Mouse (Mus musculus): ENCODE data around the gene Nkap.
"Not testable (repeated sequence)": the region's sequence is repeated elsewhere in the genome, so short reads cannot be mapped to it uniquely, and the experiment has no call there.

Gene Nkap

GRCm38 (mm10) chrX:37126671-37127358, at the start of gene Nkap:
Gene Nkap, plus strand, starts transcription at chrX:37126795.
- DNase-seq = peak; percentile 79 to 84

GRCm38 (mm10) chrX:37080345-37080744, 46.2 kb upstream of the Nkap start:
- not testable (repeated sequence) for DNase-seq

- DNase-seq = no peak
These were observed 45.4 kb upstream of the Nkap start for GRCm38 (mm10) chrX:37081194-37081593.

GRCm38 (mm10) chrX:37084318-37084926, 42.2 kb upstream of the Nkap start:
- peak; percentile 14 to 52 for DNase-seq

GRCm38 (mm10) chrX:37084927-37085660, 41.5 kb upstream of the Nkap start, which contains the start of gene Rpl39:
Gene Rpl39, minus strand, starts transcription at chrX:37085402.
- peak; percentile 87 to 93 for DNase-seq

GRCm38 (mm10) chrX:37085665-37086064, 40.9 kb upstream of the Nkap start:
- no peak for DNase-seq

- no peak for DNase-seq
These were observed 37.8 kb upstream of the Nkap start for GRCm38 (mm10) chrX:37088778-37089177.

GRCm38 (mm10) chrX:37091457-37091856, 35.1 kb upstream of the Nkap start:
- DNase-seq = no peak

- DNase-seq = no peak
These were observed 31.4 kb upstream of the Nkap start for GRCm38 (mm10) chrX:37095106-37095768.

GRCm38 (mm10) chrX:37098681-37099080, 27.9 kb upstream of the Nkap start:
- no peak for DNase-seq

GRCm38 (mm10) chrX:37103826-37104225, 22.8 kb upstream of the Nkap start:
- no peak for DNase-seq

GRCm38 (mm10) chrX:37109526-37110192, 16.9 kb upstream of the Nkap start:
- DNase-seq = no peak

GRCm38 (mm10) chrX:37110193-37110880, 16.3 kb upstream of the Nkap start, which contains the start of gene Upf3b:
Gene Upf3b, minus strand, starts transcription at chrX:37110322.
- DNase-seq = peak; percentile 93 to 95

GRCm38 (mm10) chrX:37110881-37111193, 15.8 kb upstream of the Nkap start:
- DNase-seq = no peak

- DNase-seq = no peak
These were observed 9.5 kb upstream of the Nkap start for GRCm38 (mm10) chrX:37117085-37117484.

- no peak for DNase-seq
These were observed 7.0 kb upstream of the Nkap start for GRCm38 (mm10) chrX:37119585-37119984.

- no peak for DNase-seq
These were observed 6.4 kb upstream of the Nkap start for GRCm38 (mm10) chrX:37120212-37120611.

GRCm38 (mm10) chrX:37125511-37125910, 1.1 kb upstream of the Nkap start:
- DNase-seq = no peak

GRCm38 (mm10) chrX:37141732-37142131, 15.1 kb downstream of the Nkap start:
- DNase-seq = no peak

- DNase-seq = not testable (repeated sequence)
These were observed 17.9 kb downstream of the Nkap start for GRCm38 (mm10) chrX:37144498-37144897.

GRCm38 (mm10) chrX:37144954-37145353, 18.4 kb downstream of the Nkap start:
- peak; percentile 27 to 33 for DNase-seq

GRCm38 (mm10) chrX:37157839-37158238, 31.2 kb downstream of the Nkap start:
- peak in 1 of 2 experiments; percentile 4 for DNase-seq

All from kidney, postnatal 4 days (tissue).